Mouse (Mus musculus) retina, adult 2 months (tissue): Measurements from ENCODE around the gene Loxl3.
A peak's percentile ranks its signal among the peaks of the same experiment; 100 is the strongest.

Experiments used
- DNase-seq: peaks from one replicate; pipeline ENCODE4 v3.0.0-alpha.2; 2012; ENCODE audit warnings: low read depth, low spot score

Loxl3 gene

GRCm38 (mm10) chr6:83086121-83087035 is 52.4 kb downstream of the Loxl3 start, which contains the start of gene Lbx2:
Lbx2 (plus strand) TSS chr6:83086367.
- no peak for DNase-seq

GRCm38 (mm10) chr6:83087205-83087925 is 53.4 kb downstream of the Loxl3 start:
- DNase-seq: no peak

GRCm38 (mm10) chr6:83087926-83088260 is 53.9 kb downstream of the Loxl3 start:
- DNase-seq: no peak

- DNase-seq: no peak
Observed at GRCm38 (mm10) chr6:83092416-83093127, 58.6 kb downstream of the Loxl3 start.

- no peak for DNase-seq
Observed at GRCm38 (mm10) chr6:83095968-83096367, 62.0 kb downstream of the Loxl3 start.

- DNase-seq: no peak
Observed at GRCm38 (mm10) chr6:83098411-83098810, 64.4 kb downstream of the Loxl3 start.

- DNase-seq: peak; percentile 82
Observed at GRCm38 (mm10) chr6:83101316-83101687, 67.3 kb downstream of the Loxl3 start, which contains the start of the genes Ccdc142 and Gm42688. Ccdc142 (plus strand) TSS chr6:83101601. Gm42688 (plus strand) TSS chr6:83101617.

GRCm38 (mm10) chr6:83101688-83102556 is 67.9 kb downstream of the Loxl3 start:
- DNase-seq: peak; percentile 25
